Mouse (Mus musculus) kidney, postnatal 36 days (tissue): ENCODE measurements at regions not wholly inside any gene's neighbourhood (a gene's known extent, or its start where the extent isn't known, plus 50 kb on each side); places are given as distances from the start of the nearest gene placed in this dataset.

Experiments
- DNase-seq, 2 experiments: peaks; one replicate each; pipeline ENCODE4 v3.0.0; 2021 to 2022; ENCODE audit warnings: mixed read lengths in 2 of 2

- no peak for DNase-seq
Observed at GRCm38 (mm10) chr14:46706462-46706861, 53.9 kb upstream of the Cdkn3 start.

GRCm38 (mm10) chr14:46704316-46704751 lies 56.0 kb upstream of the Cdkn3 start:
- peak; percentile 13 to 43 for DNase-seq

- DNase-seq: peak; percentile 29 to 73
Observed at GRCm38 (mm10) chr14:46702669-46703435, 57.5 kb upstream of the Cdkn3 start.

GRCm38 (mm10) chr14:46692571-46692970 lies 67.8 kb upstream of the Cdkn3 start:
- peak; percentile 24 to 52 for DNase-seq

GRCm38 (mm10) chr14:46692067-46692466 lies 68.3 kb upstream of the Cdkn3 start:
- DNase-seq: no peak

- DNase-seq: no peak
Observed at GRCm38 (mm10) chr14:46682728-46683127, 77.6 kb upstream of the Cdkn3 start.

GRCm38 (mm10) chr14:46678935-46679334 lies 81.4 kb upstream of the Cdkn3 start:
- DNase-seq: no peak

GRCm38 (mm10) chr14:46671482-46672225 lies 88.7 kb upstream of the Cdkn3 start:
- DNase-seq: no peak

GRCm38 (mm10) chr14:46671062-46671461 lies 89.3 kb upstream of the Cdkn3 start:
- DNase-seq: no peak

- no peak for DNase-seq
Observed at GRCm38 (mm10) chr14:46670221-46671046, 89.9 kb upstream of the Cdkn3 start.

GRCm38 (mm10) chr14:46668275-46668674 lies 92.1 kb upstream of the Cdkn3 start:
- no peak for DNase-seq

- peak; percentile 3 to 26 for DNase-seq
Observed at GRCm38 (mm10) chr14:46664305-46664704, 96.0 kb upstream of the Cdkn3 start.

GRCm38 (mm10) chr14:46663529-46663928 lies 96.8 kb upstream of the Cdkn3 start:
- DNase-seq: no peak

GRCm38 (mm10) chr14:46661792-46662545 lies 98.4 kb upstream of the Cdkn3 start:
- no peak for DNase-seq

GRCm38 (mm10) chr14:46661118-46661791 lies 99.1 kb upstream of the Cdkn3 start:
- no peak for DNase-seq

- no peak for DNase-seq
Observed at GRCm38 (mm10) chr14:46659365-46659764, 101.0 kb upstream of the Cdkn3 start.

GRCm38 (mm10) chr14:46656249-46656648 lies 104.1 kb upstream of the Cdkn3 start:
- DNase-seq: no peak

- DNase-seq: no peak
Observed at GRCm38 (mm10) chr14:46647319-46647974, 112.9 kb upstream of the Cdkn3 start.

- DNase-seq: no peak
Observed at GRCm38 (mm10) chr14:46646673-46647318, 113.5 kb upstream of the Cdkn3 start.

GRCm38 (mm10) chr14:46639116-46639826 lies 121.1 kb upstream of the Cdkn3 start:
- no peak for DNase-seq
